Mouse (Mus musculus) gonadal fat pad, adult 2 months (tissue): ENCODE data around the gene Efhd2. TPM values are rescaled to one million over a fixed set of nuclear protein-coding genes. Genes with fewer than 3 reads are reported as not detected.

ENCODE experiments used
- DNase-seq: peaks from one replicate; pipeline ENCODE4 v3.0.0-alpha.2; 2012; ENCODE audit warnings: low read depth
- polyA plus RNA-seq: library from polyadenylated mRNA; depleted of rRNA; stranded (reverse); fragments of >200 nt; gene quantifications from 2 replicates; pipeline ENCODE4 v1.2.3, GENCODE M21; 2012; rRNA removed

Gene Efhd2
- polyA plus RNA-seq: 41.2 and 43.0 TPM in 2 replicates

GRCm38 (mm10) chr4:141874601-141875460 is at the start of gene Efhd2:
Gene Efhd2 (minus strand): TSS chr4:141874920.
- no peak for DNase-seq

- DNase-seq: no peak
These were observed 49.2 kb upstream of the Efhd2 start for GRCm38 (mm10) chr4:141923961-141924360.

- no peak for DNase-seq
These were observed 45.7 kb upstream of the Efhd2 start for GRCm38 (mm10) chr4:141920391-141920790.

- DNase-seq: no peak
These were observed 43.2 kb upstream of the Efhd2 start for GRCm38 (mm10) chr4:141917735-141918419.

GRCm38 (mm10) chr4:141914040-141914439 is 39.3 kb upstream of the Efhd2 start:
- no peak for DNase-seq

GRCm38 (mm10) chr4:141913201-141913993 is 38.7 kb upstream of the Efhd2 start:
- DNase-seq: no peak

- no peak for DNase-seq
These were observed 30.0 kb upstream of the Efhd2 start for GRCm38 (mm10) chr4:141904710-141905109.

- no peak for DNase-seq
These were observed 27.7 kb upstream of the Efhd2 start for GRCm38 (mm10) chr4:141902479-141902858.

- no peak for DNase-seq
These were observed 27.2 kb upstream of the Efhd2 start for GRCm38 (mm10) chr4:141901711-141902478.

- DNase-seq: no peak
These were observed 25.7 kb upstream of the Efhd2 start for GRCm38 (mm10) chr4:141900421-141900820.

- DNase-seq: no peak
These were observed 25.2 kb upstream of the Efhd2 start for GRCm38 (mm10) chr4:141899936-141900335.

GRCm38 (mm10) chr4:141898905-141899304 is 24.2 kb upstream of the Efhd2 start:
- no peak for DNase-seq

- no peak for DNase-seq
These were observed 23.1 kb upstream of the Efhd2 start for GRCm38 (mm10) chr4:141897838-141898237.

- DNase-seq: no peak
These were observed 22.5 kb upstream of the Efhd2 start for GRCm38 (mm10) chr4:141897225-141897624.

- no peak for DNase-seq
These were observed 21.1 kb upstream of the Efhd2 start for GRCm38 (mm10) chr4:141895772-141896171.

GRCm38 (mm10) chr4:141893157-141893784 is 18.6 kb upstream of the Efhd2 start:
- no peak for DNase-seq

GRCm38 (mm10) chr4:141886385-141886968 is 11.8 kb upstream of the Efhd2 start:
- DNase-seq: no peak

GRCm38 (mm10) chr4:141885451-141885850 is 10.7 kb upstream of the Efhd2 start:
- DNase-seq: no peak

GRCm38 (mm10) chr4:141882858-141883257 is 8.1 kb upstream of the Efhd2 start:
- DNase-seq: no peak

- DNase-seq: no peak
These were observed 7.2 kb upstream of the Efhd2 start for GRCm38 (mm10) chr4:141881950-141882349.
